Mouse (Mus musculus) liver, adult 2 months (tissue): Measurements from ENCODE around the gene Ssu72. TPM values are rescaled to one million over a fixed set of nuclear protein-coding genes. Genes with fewer than 3 reads are reported as not detected.
"Not testable (repeated sequence)": the region's sequence is repeated elsewhere in the genome, so short reads cannot be mapped to it uniquely, and the experiment has no call there.

Experiments used
- DNase-seq: peaks from one replicate; pipeline ENCODE4 v3.0.0-alpha.2; 2011; ENCODE audit warnings: low read depth, low spot score; ENCODE audit errors: extremely low read depth
- H3K27ac ChIP-seq: fragments of 200-500 bp; replicated peaks from 2 replicates; pipeline ENCODE4 v1.5.1; 2012; ENCODE audit warnings: low read depth, mild to moderate bottlenecking, control low read depth, inconsistent platforms, low read length; ENCODE audit not compliant: insufficient read depth
- H3K27me3 ChIP-seq: fragments of 200-500 bp; 2 replicates; pipeline ENCODE4 v1.6.1; 2012; ENCODE audit warnings: mild to moderate bottlenecking, moderate library complexity, low read length, inconsistent platforms; ENCODE audit not compliant: control insufficient read depth, insufficient read depth
- H3K36me3 ChIP-seq: fragments of 200-500 bp; 2 replicates; pipeline ENCODE4 v1.6.1; 2012; ENCODE audit warnings: low read length, inconsistent platforms; ENCODE audit not compliant: control insufficient read depth, insufficient read depth
- H3K4me1 ChIP-seq: fragments of 200-500 bp; 2 replicates; pipeline ENCODE4 v1.6.1; 2011; ENCODE audit warnings: low read length; ENCODE audit not compliant: control insufficient read depth, insufficient read depth
- H3K4me3 ChIP-seq: fragments of 200-500 bp; 2 replicates; pipeline ENCODE4 v1.5.1; 2011; ENCODE audit warnings: low read depth, mild to moderate bottlenecking, control low read depth, low read length, moderate library complexity; ENCODE audit not compliant: insufficient read depth
- H3K79me2 ChIP-seq: fragments of 200-500 bp; 2 replicates; pipeline ENCODE4 v1.6.1; 2012; ENCODE audit warnings: inconsistent platforms, mild to moderate bottlenecking, low read length, moderate library complexity; ENCODE audit not compliant: control insufficient read depth, insufficient read depth
- H3K9ac ChIP-seq: fragments of 200-500 bp; 2 replicates; pipeline ENCODE4 v1.6.1; 2012; ENCODE audit warnings: low read depth, mild to moderate bottlenecking, control low read depth, inconsistent platforms, low read length
- CTCF ChIP-seq: fragments of 200-500 bp; IDR thresholded peaks from 2 replicates; pipeline ENCODE4 v1.5.1; 2011; ENCODE audit warnings: low read depth, low read length, control low read depth
- POLR2A ChIP-seq: fragments of 200-500 bp; IDR thresholded peaks from 2 replicates; pipeline ENCODE4 v1.6.1; 2011; ENCODE audit warnings: low read length, control low read depth; ENCODE audit not compliant: insufficient read depth; ENCODE audit errors: extremely low read depth
- WGBS: fragments of 180-500 bp; shearing (Covaris S2); methylation state at CpG from one replicate; pipeline ENCODE4 v1.1.7; 2018; 5-methylcytosine and 5-hydroxymethylcytosine counted together
- polyA plus RNA-seq: library from polyadenylated mRNA; depleted of rRNA; stranded (reverse); fragments of >200 nt; gene quantifications from 2 replicates; pipeline ENCODE4 v1.2.3, GENCODE M21; 2012
- total RNA-seq: library from RNA; depleted of rRNA; stranded (reverse); fragments of >200 nt; gene quantifications from 2 replicates; pipeline ENCODE4 v1.2.3, GENCODE M21; 2014

Ssu72 gene
- total and polyA plus RNA-seq, 2 experiments, result 79.3 to 108 TPM

GRCm38 (mm10) chr4:155739741-155740636, 35.4 kb downstream of the Ssu72 start:
- no peak for DNase-seq
- 79% methylated on average over 37 of the region's 37 CpGs for WGBS

GRCm38 (mm10) chr4:155740681-155741080, 36.1 kb downstream of the Ssu72 start:
- not testable (repeated sequence) for H3K79me2 ChIP-seq, H3K27ac ChIP-seq, H3K4me1 ChIP-seq, DNase-seq, H3K9ac ChIP-seq, H3K27me3 ChIP-seq, H3K4me3 ChIP-seq
- peaks cover 24% of the 10 kb centered on the region for H3K36me3 ChIP-seq
- WGBS, result 89% methylated on average over 10 of the region's 10 CpGs

More at GRCm38 (mm10) chr4:155739741-155740636, 35.4 kb downstream of the Ssu72 start:
- Histone ChIP-seq H3K79me2 (no peaks in the 10 kb centered on the region), H3K36me3 (peaks cover 21% of the 10 kb centered on the region), H3K4me1 (no peaks in the 10 kb centered on the region; the same call in 1 of the 2 replicates), H3K4me3 (no peak overlapping the region), H3K27me3 (no peaks in the 10 kb centered on the region), H3K9ac (no peak overlapping the region), H3K27ac (no peak overlapping the region)
- TF ChIP-seq CTCF, result no peak
- no peak for TF ChIP-seq POLR2A

GRCm38 (mm10) chr4:155742684-155743083, 38.1 kb downstream of the Ssu72 start:
- no peaks in the 10 kb centered on the region for H3K27me3 ChIP-seq
- no peak overlapping the region for H3K9ac ChIP-seq
- H3K4me3 ChIP-seq, result no peak overlapping the region
- peaks cover 32% of the 10 kb centered on the region for H3K36me3 ChIP-seq
- 95% methylated on average over 5 of the region's 5 CpGs for WGBS
- no peak for TF ChIP-seq POLR2A
- no peak for TF ChIP-seq CTCF
- no peaks in the 10 kb centered on the region for H3K4me1 ChIP-seq
- DNase-seq, result no peak
- no peaks in the 10 kb centered on the region for H3K79me2 ChIP-seq
- H3K27ac ChIP-seq, result no peak overlapping the region

- peaks cover 45% of the 10 kb centered on the region for H3K36me3 ChIP-seq
- 93% methylated on average over 8 of the region's 8 CpGs for WGBS
These were observed 39.9 kb downstream of the Ssu72 start for GRCm38 (mm10) chr4:155744474-155744873.

GRCm38 (mm10) chr4:155745136-155745535, 40.5 kb downstream of the Ssu72 start:
- Histone ChIP-seq H3K79me2 (no peaks in the 10 kb centered on the region), H3K4me3 (no peak overlapping the region), H3K27ac (no peak overlapping the region), H3K36me3 (peaks cover 47% of the 10 kb centered on the region), H3K27me3 (no peaks in the 10 kb centered on the region), H3K9ac (no peak overlapping the region), H3K4me1 (no peaks in the 10 kb centered on the region)
- DNase-seq, result no peak
- 94% methylated on average over 5 of the region's 5 CpGs for WGBS
- TF ChIP-seq CTCF, result no peak
- TF ChIP-seq POLR2A, result no peak

More at GRCm38 (mm10) chr4:155744474-155744873, 39.9 kb downstream of the Ssu72 start:
- no peaks in the 10 kb centered on the region for H3K79me2 ChIP-seq
- DNase-seq, result no peak
- TF ChIP-seq POLR2A (no peak), CTCF (no peak)
- H3K27me3 ChIP-seq, result no peaks in the 10 kb centered on the region
- no peak overlapping the region for H3K27ac ChIP-seq
- H3K4me3 ChIP-seq, result no peak overlapping the region
- H3K9ac ChIP-seq, result no peak overlapping the region
- no peaks in the 10 kb centered on the region for H3K4me1 ChIP-seq

- H3K4me3 ChIP-seq, result no peak overlapping the region
- no peaks in the 10 kb centered on the region for H3K27me3 ChIP-seq
- H3K79me2 ChIP-seq, result no peaks in the 10 kb centered on the region
- no peak overlapping the region for H3K27ac ChIP-seq
- WGBS, result 87% methylated on average over 8 of the region's 8 CpGs
- peaks cover 55% of the 10 kb centered on the region for H3K36me3 ChIP-seq
- DNase-seq, result no peak
- no peak for TF ChIP-seq POLR2A
- no peak for TF ChIP-seq CTCF
- H3K4me1 ChIP-seq, result no peaks in the 10 kb centered on the region
- no peak overlapping the region for H3K9ac ChIP-seq
These were observed 41.5 kb downstream of the Ssu72 start for GRCm38 (mm10) chr4:155746036-155746548.
